Mouse (Mus musculus) gastrocnemius, adult 2 months (tissue): Measurements from ENCODE around the gene Gm28635. TPM values are rescaled to one million over a fixed set of nuclear protein-coding genes. Genes with fewer than 3 reads are reported as not detected.

Source experiments
- DNase-seq: peaks from one replicate; pipeline ENCODE4 v3.0.0; 2022
- H3K27ac ChIP-seq: fragments of 200-600 bp; 2 replicates; pipeline ENCODE4 v1.8.1; 2022; ENCODE audit warnings: mild to moderate bottlenecking
- H3K4me3 ChIP-seq: fragments of 200-600 bp; 2 replicates; pipeline ENCODE4 v1.8.1; 2022; ENCODE audit warnings: mild to moderate bottlenecking, moderate library complexity
- CTCF ChIP-seq: fragments of 200-600 bp; IDR thresholded peaks from 2 replicates; pipeline ENCODE4 v1.8.1; 2022; ENCODE audit warnings: antibody characterized with exemption, mild to moderate bottlenecking, moderate library complexity
- intact Hi-C: fragments of 180-260 bp; cut with DNase I; formaldehyde crosslinking; loops from one replicate; pipeline ENCODE4 v1.15.1; 2025
- long read RNA-seq, 2 experiments: library from polyadenylated mRNA; stranded (forward); transcript quantifications; one replicate each; pipeline ENCODE4 v2.0.0; 2021
- total RNA-seq, 2 experiments: library from RNA; stranded (reverse); gene quantifications; 2 replicates each; pipeline ENCODE4 v1.2.3; 2021

The Gm28635 gene
- total RNA-seq: 1 to 10 TPM; 1.1 to 1.9 TPM
- long read RNA-seq, experiment 1: 0 reads
- long read RNA-seq, experiment 2: 0 reads

GRCm38 (mm10) chr2:84677968-84678880 lies at the start of gene Gm28635, which contains the start of gene Med19:
TSS of gene Gm28635 (minus strand) at chr2:84678041.
TSS of gene Med19 (plus strand) at chr2:84678402.
- Histone ChIP-seq H3K4me3 (peak within 1 kb of the TSS; percentile 89), H3K27ac (peak within 1 kb of the TSS; percentile 87)
- intact Hi-C loops: loop anchor here (5.0 kb wide), 1 partner anchor 34 kb away; no protein-coding TSS in a partner anchor
- no peak for TF ChIP-seq CTCF
- peak; percentile 94 for DNase-seq

GRCm38 (mm10) chr2:84727172-84727858 lies 49.5 kb upstream of the Gm28635 start, which contains the start of gene Clp1:
TSS of gene Clp1 (minus strand) at chr2:84727350.
- Histone ChIP-seq H3K27ac (peak within 1 kb of the TSS; percentile 93), H3K4me3 (peak within 1 kb of the TSS; percentile 81)
- intact Hi-C loops: loop anchor here (10.0 kb wide), 1 partner anchor 307 kb away; the partner anchor contains the start of genes P2rx3 and Ssrp1
- peak; percentile 97 for DNase-seq
- no peak for TF ChIP-seq CTCF

- intact Hi-C loops: loop anchor here (10.0 kb wide), 1 partner anchor 308 kb away; the partner anchor contains the start of genes P2rx3 and Ssrp1
- peak overlapping the region; percentile 81 for H3K4me3 ChIP-seq
Observed at GRCm38 (mm10) chr2:84726716-84727115, 48.9 kb upstream of the Gm28635 start.

GRCm38 (mm10) chr2:84725770-84726169 lies 47.9 kb upstream of the Gm28635 start:
- H3K27ac ChIP-seq: no peak overlapping the region
- no peak for TF ChIP-seq CTCF
- DNase-seq: no peak
- intact Hi-C loops: loop anchor here (10.0 kb wide), 1 partner anchor 309 kb away; the partner anchor contains the start of genes P2rx3 and Ssrp1
- H3K4me3 ChIP-seq: peak overlapping the region; percentile 81

More at GRCm38 (mm10) chr2:84726716-84727115, 48.9 kb upstream of the Gm28635 start:
- peak overlapping the region; percentile 93 for H3K27ac ChIP-seq
- no peak for TF ChIP-seq CTCF
- no peak for DNase-seq

GRCm38 (mm10) chr2:84723856-84724255 lies 46.0 kb upstream of the Gm28635 start:
- DNase-seq: no peak
- intact Hi-C loops: loop anchor here (10.0 kb wide), 1 partner anchor 311 kb away; the partner anchor contains the start of genes P2rx3 and Ssrp1
- no peak overlapping the region for H3K27ac ChIP-seq
- no peak for TF ChIP-seq CTCF
- H3K4me3 ChIP-seq: no peak overlapping the region

- no peak overlapping the region for H3K27ac ChIP-seq
- H3K4me3 ChIP-seq: no peak overlapping the region
- intact Hi-C loops: loop anchor here (10.0 kb wide), 1 partner anchor 314 kb away; the partner anchor contains the start of genes P2rx3 and Ssrp1
- DNase-seq: no peak
- no peak for TF ChIP-seq CTCF
Observed at GRCm38 (mm10) chr2:84721182-84721581, 43.3 kb upstream of the Gm28635 start.

GRCm38 (mm10) chr2:84720718-84721117 lies 42.9 kb upstream of the Gm28635 start:
- no peak for DNase-seq
- TF ChIP-seq CTCF: no peak
- no peak overlapping the region for H3K4me3 ChIP-seq
- H3K27ac ChIP-seq: no peak overlapping the region
- intact Hi-C loops: loop anchor here (10.0 kb wide), 1 partner anchor 314 kb away; the partner anchor contains the start of genes P2rx3 and Ssrp1

- H3K27ac ChIP-seq: peak overlapping the region; percentile 95
- no peak for DNase-seq
- TF ChIP-seq CTCF: no peak
- H3K4me3 ChIP-seq: no peak overlapping the region
- intact Hi-C loops: no loop called here
Observed at GRCm38 (mm10) chr2:84717357-84717756, 39.5 kb upstream of the Gm28635 start.

GRCm38 (mm10) chr2:84716423-84717355 lies 38.8 kb upstream of the Gm28635 start:
- intact Hi-C loops: no loop called here
- H3K4me3 ChIP-seq: peak overlapping the region; percentile 98

GRCm38 (mm10) chr2:84715562-84716361 lies 37.9 kb upstream of the Gm28635 start:
- no peak for TF ChIP-seq CTCF
- H3K4me3 ChIP-seq: peak overlapping the region; percentile 98
- DNase-seq: peak; percentile 84
- intact Hi-C loops: no loop called here
- peak overlapping the region; percentile 95 for H3K27ac ChIP-seq

More at GRCm38 (mm10) chr2:84716423-84717355, 38.8 kb upstream of the Gm28635 start:
- TF ChIP-seq CTCF: no peak
- peak overlapping the region; percentile 95 for H3K27ac ChIP-seq
- DNase-seq: peak; percentile 26
